Mouse (Mus musculus): Measurements from ENCODE around the gene Ifitm5.
"Not testable (repeated sequence)": the region's sequence is repeated elsewhere in the genome, so short reads cannot be mapped to it uniquely, and the experiment has no call there.

The Ifitm5 gene

GRCm38 (mm10) chr7:140949824-140950530 is at the start of gene Ifitm5:
Ifitm5 (minus strand) TSS chr7:140950291.
- DNase-seq = no peak

- no peak for DNase-seq
Observed at GRCm38 (mm10) chr7:140998853-140999700, 49.0 kb upstream of the Ifitm5 start.

GRCm38 (mm10) chr7:140997817-140998216 is 47.7 kb upstream of the Ifitm5 start:
- no peak for DNase-seq

- DNase-seq = no peak
Observed at GRCm38 (mm10) chr7:140991117-140991689, 41.1 kb upstream of the Ifitm5 start.

GRCm38 (mm10) chr7:140990622-140991021 is 40.5 kb upstream of the Ifitm5 start:
- DNase-seq = no peak

- no peak for DNase-seq
Observed at GRCm38 (mm10) chr7:140990185-140990584, 40.1 kb upstream of the Ifitm5 start.

- no peak for DNase-seq
Observed at GRCm38 (mm10) chr7:140989022-140989421, 38.9 kb upstream of the Ifitm5 start.

GRCm38 (mm10) chr7:140987182-140988138 is 37.4 kb upstream of the Ifitm5 start:
- DNase-seq = no peak

GRCm38 (mm10) chr7:140982971-140983370 is 32.9 kb upstream of the Ifitm5 start:
- DNase-seq = no peak

GRCm38 (mm10) chr7:140981704-140982103 is 31.6 kb upstream of the Ifitm5 start:
- DNase-seq = no peak

- DNase-seq = not testable (repeated sequence)
Observed at GRCm38 (mm10) chr7:140976720-140977119, 26.6 kb upstream of the Ifitm5 start.

GRCm38 (mm10) chr7:140975465-140975864 is 25.4 kb upstream of the Ifitm5 start:
- no peak for DNase-seq

GRCm38 (mm10) chr7:140974940-140975339 is 24.8 kb upstream of the Ifitm5 start:
- no peak for DNase-seq

GRCm38 (mm10) chr7:140973396-140974165 is 23.5 kb upstream of the Ifitm5 start:
- no peak for DNase-seq

GRCm38 (mm10) chr7:140971479-140972171 is 21.5 kb upstream of the Ifitm5 start:
- no peak for DNase-seq

- DNase-seq = no peak
Observed at GRCm38 (mm10) chr7:140970931-140971330, 20.8 kb upstream of the Ifitm5 start.

GRCm38 (mm10) chr7:140968710-140969109 is 18.6 kb upstream of the Ifitm5 start:
- DNase-seq = not testable (repeated sequence)

- no peak for DNase-seq
Observed at GRCm38 (mm10) chr7:140967862-140968591, 17.9 kb upstream of the Ifitm5 start.

- no peak for DNase-seq
Observed at GRCm38 (mm10) chr7:140966921-140967320, 16.8 kb upstream of the Ifitm5 start, which contains the start of gene Ifitm1. Ifitm1 (plus strand) TSS chr7:140967221.

GRCm38 (mm10) chr7:140962733-140963132 is 12.6 kb upstream of the Ifitm5 start:
- no peak for DNase-seq
